Mouse (Mus musculus) intestine, postnatal 0 days (tissue): ENCODE data around the gene Rhpn2. TPM values are rescaled to one million over a fixed set of nuclear protein-coding genes. Genes with fewer than 3 reads are reported as not detected.

Experiments used
- ATAC-seq: fragments of 200-750 bp; cut with Nextera tagmentation; 2 replicates; pipeline ENCODE4 v1.8.0; 2017; ENCODE audit warnings: mild to moderate bottlenecking, moderate TSS enrichment, moderate library complexity
- H3K27ac ChIP-seq: fragments of 300-500 bp; sonication (generic); 2 replicates; pipeline ENCODE4 v1.5.1; 2014; ENCODE audit warnings: mild to moderate bottlenecking, low read depth, low read length, moderate library complexity
- H3K27me3 ChIP-seq: fragments of 300-500 bp; sonication (generic); replicated peaks from 2 replicates; pipeline ENCODE4 v1.6.1; 2014; ENCODE audit warnings: low read length, mixed read lengths; ENCODE audit not compliant: control insufficient read depth, insufficient read depth
- H3K36me3 ChIP-seq: fragments of 300-500 bp; sonication (generic); 2 replicates; pipeline ENCODE4 v1.6.1; 2014; ENCODE audit warnings: mild to moderate bottlenecking, moderate library complexity; ENCODE audit not compliant: control insufficient read depth, insufficient read depth
- H3K4me1 ChIP-seq: fragments of 300-500 bp; sonication (generic); replicated peaks from 2 replicates; pipeline ENCODE4 v1.6.1; 2014; ENCODE audit warnings: antibody characterized with exemption, low read length, mixed read lengths; ENCODE audit not compliant: control insufficient read depth, insufficient read depth
- H3K4me2 ChIP-seq: fragments of 300-500 bp; sonication (generic); replicated peaks from 2 replicates; pipeline ENCODE4 v1.6.1; 2014; ENCODE audit warnings: low read depth, mild to moderate bottlenecking, moderate library complexity
- H3K4me3 ChIP-seq: fragments of 300-500 bp; sonication (generic); 2 replicates; pipeline ENCODE4 v1.5.1; 2014; ENCODE audit warnings: low read depth, low read length
- H3K9ac ChIP-seq: fragments of 300-500 bp; sonication (generic); 2 replicates; pipeline ENCODE4 v1.6.1; 2014; ENCODE audit warnings: mild to moderate bottlenecking, low read depth, low read length
- H3K9me3 ChIP-seq: fragments of 300-500 bp; sonication (generic); 2 replicates; pipeline ENCODE4 v1.6.1; 2016; ENCODE audit warnings: mixed run types; ENCODE audit not compliant: control insufficient read depth
- CTCF ChIP-seq: sonication (generic); IDR thresholded peaks from 2 replicates; pipeline ENCODE4 v1.5.1; 2016; ENCODE audit warnings: low read depth, mild to moderate bottlenecking, control low read depth, antibody characterized with exemption, moderate library complexity
- WGBS: fragments of 180-500 bp; shearing (Covaris S2); extraction: QIAGEN DNeasy Blood & Tissue Kit; methylation state at CpG from one replicate; pipeline ENCODE4 v1.1.7; 2014; 5-methylcytosine and 5-hydroxymethylcytosine counted together
- polyA plus RNA-seq: library from polyadenylated mRNA; unstranded; fragments of >200 nt; fragmentation: Nextera tagmentation; extraction: Ambion mirVana; gene quantifications from 2 replicates; pipeline ENCODE4 v1.2.1, GENCODE M21; 2015

The Rhpn2 gene
- polyA plus RNA-seq, 1 experiment from 2014 or later = 63.3 TPM

DNA sequence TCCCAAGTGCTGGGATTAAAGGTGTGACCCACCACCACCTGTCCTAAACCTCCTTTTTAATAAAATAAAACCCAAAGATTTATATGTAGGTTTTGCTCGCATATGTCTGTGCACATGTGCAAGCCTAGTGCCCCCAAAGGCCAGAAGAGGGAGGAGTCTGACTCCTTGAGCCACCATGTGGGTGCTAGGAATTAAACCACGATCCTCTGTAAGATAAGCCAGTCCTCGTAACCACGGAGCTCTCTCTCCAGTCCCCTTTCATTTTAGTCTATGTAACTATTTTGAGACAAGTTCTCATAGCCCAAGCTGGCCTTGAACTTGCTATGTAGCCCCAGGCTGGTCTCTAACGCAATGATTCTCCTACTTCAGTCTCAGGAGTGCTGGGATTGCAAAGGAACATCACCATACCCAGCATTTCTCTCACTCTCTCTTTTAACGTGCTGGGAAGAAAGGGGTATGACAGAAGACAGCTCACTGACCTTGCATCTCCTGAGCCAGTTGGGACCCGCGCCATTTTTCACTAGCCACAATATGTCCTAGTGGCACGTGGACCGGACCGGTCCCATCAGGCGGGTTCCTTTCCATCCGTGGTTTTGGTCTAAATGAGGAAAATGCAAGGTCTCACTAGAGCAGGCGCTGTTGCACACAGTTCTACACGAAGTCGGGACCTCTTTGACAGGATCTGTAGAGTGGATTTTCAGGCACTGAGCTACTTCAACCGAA, 61.9 kb downstream of the Rhpn2 start:
- Histone ChIP-seq H3K9ac (peak overlapping the region; percentile 50), H3K4me1 (no peaks in the 10 kb centered on the region), H3K27ac (peak overlapping the region; percentile 58; the same call in 1 of the 2 replicates), H3K4me2 (peak overlapping the region; percentile 71), H3K4me3 (peak overlapping the region; percentile 77), H3K9me3 (no peaks in the 10 kb centered on the region), H3K27me3 (no peaks in the 10 kb centered on the region), H3K36me3 (peaks cover 38% of the 10 kb centered on the region)
- TF ChIP-seq CTCF = no peak
- WGBS = 5% methylated on average over 17 of the region's 17 CpGs
- ATAC-seq = 0 out of 2 replicates have a peak, but pooled peaks have one; percentile 11

DNA sequence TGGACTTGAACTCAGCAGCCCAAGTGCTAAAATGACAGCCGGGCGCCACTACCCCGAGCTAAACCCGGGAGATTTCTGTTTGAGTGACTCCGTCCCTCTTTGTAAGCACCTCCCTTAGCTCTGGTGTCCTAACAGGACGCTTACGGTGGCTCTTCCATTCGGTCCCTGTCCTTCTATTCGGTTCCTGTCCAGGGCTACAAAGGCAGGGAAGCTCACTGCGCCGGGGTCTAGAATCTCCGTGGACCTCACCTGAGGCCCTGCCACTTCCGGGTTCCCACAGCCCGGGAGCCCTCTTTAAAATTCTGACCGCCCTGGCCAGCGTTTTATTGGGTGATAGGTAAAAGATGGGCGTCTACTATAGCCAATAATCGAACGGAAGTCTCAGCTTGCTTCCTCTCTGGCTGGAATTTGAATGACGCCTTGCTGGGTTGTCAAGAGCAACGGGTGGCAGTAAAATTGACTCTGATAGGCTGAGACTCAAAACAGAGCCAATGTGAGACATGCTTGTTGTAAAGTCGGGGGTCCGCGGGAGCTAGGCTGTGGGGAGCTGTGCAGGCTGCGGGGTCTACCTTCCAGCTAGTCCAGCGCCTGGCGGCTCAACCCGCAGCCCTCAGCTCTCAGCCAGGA, 62.7 kb downstream of the Rhpn2 start, which contains the start of the genes Faap24 and Cep89:
Gene Faap24 (minus strand): TSS at position 295 of the 627 bp plus-strand sequence.
Gene Cep89 (plus strand): TSS at position 494 of the 627 bp plus-strand sequence.
- under 1% methylated on average over 28 of the region's 28 CpGs for WGBS
- TF ChIP-seq CTCF = no peak

DNA sequence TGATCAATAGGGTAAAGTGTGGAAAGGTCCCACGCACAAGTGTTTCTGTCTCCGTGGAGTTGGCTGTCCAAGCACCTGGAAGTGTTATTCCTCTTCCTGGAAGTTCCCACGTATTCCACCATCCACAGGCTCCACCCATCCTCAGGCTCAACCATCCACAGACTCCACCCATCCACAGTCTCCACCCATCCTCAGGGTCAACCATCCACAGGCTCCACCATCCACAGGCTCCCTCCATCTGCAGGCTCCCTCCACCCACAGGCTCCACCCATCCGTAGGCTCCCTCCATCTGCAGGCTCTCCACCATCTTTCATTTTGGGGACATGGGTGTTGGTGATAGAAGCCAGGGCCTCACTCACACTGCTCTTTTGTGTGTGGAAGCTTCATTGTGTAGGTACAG, 67.2 kb downstream of the Rhpn2 start:
- H3K4me1 ChIP-seq = no peaks in the 10 kb centered on the region
- H3K9me3 ChIP-seq = no peaks in the 10 kb centered on the region
- 82% methylated on average over 4 of the region's 4 CpGs for WGBS
- no peak for TF ChIP-seq CTCF
- H3K4me2 ChIP-seq = no peak overlapping the region
- H3K9ac ChIP-seq = no peak overlapping the region
- no peak overlapping the region for H3K27ac ChIP-seq
- H3K4me3 ChIP-seq = no peak overlapping the region
- no peaks in the 10 kb centered on the region for H3K27me3 ChIP-seq
- peaks cover 44% of the 10 kb centered on the region for H3K36me3 ChIP-seq
- no peak for ATAC-seq

More for the DNA sequence above, 62.7 kb downstream of the Rhpn2 start, which contains the start of the genes Faap24 and Cep89:
- no peaks in the 10 kb centered on the region for H3K4me1 ChIP-seq
- no peaks in the 10 kb centered on the region for H3K9me3 ChIP-seq
- H3K9ac ChIP-seq = peak within 1 kb of the TSS; percentile 63
- peaks cover 39% of the 10 kb centered on the region for H3K36me3 ChIP-seq
- H3K4me3 ChIP-seq = peak within 1 kb of the TSS; percentile 77
- peak within 1 kb of the TSS; percentile 58 for H3K27ac ChIP-seq
- ATAC-seq = peak; percentile 94
- H3K4me2 ChIP-seq = peak within 1 kb of the TSS; percentile 79
- H3K27me3 ChIP-seq = no peaks in the 10 kb centered on the region

DNA sequence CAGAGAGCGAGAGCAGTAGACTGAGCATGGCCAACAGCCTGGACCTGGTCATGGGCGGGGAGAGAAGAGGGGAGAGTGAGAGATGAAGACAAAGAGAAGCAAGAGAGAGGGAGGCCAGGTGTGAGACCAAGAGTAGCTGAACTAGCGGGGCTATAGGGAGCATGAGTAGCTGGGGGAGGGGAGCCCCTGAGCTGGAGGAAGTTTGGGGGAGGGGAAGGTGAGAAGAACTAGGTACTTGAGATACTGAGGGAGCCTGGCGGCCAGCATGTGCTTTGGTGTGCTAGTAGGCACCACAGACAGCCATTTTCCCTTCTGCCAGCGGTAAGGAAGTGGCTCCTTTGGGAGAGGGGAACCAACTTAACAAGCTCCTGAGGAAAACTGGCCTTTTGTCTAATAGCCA, 81.3 kb downstream of the Rhpn2 start:
- H3K4me3 ChIP-seq = no peak overlapping the region
- H3K36me3 ChIP-seq = peaks cover 43% of the 10 kb centered on the region
- TF ChIP-seq CTCF = no peak
- H3K4me2 ChIP-seq = no peak overlapping the region
- H3K27me3 ChIP-seq = no peaks in the 10 kb centered on the region
- H3K9ac ChIP-seq = no peak overlapping the region
- no peak for ATAC-seq
- no peaks in the 10 kb centered on the region for H3K9me3 ChIP-seq
- 75% methylated on average over 5 of the region's 5 CpGs for WGBS
- no peaks in the 10 kb centered on the region; the same call in 1 of the 2 replicates for H3K4me1 ChIP-seq
- H3K27ac ChIP-seq = peak overlapping the region; percentile 74

DNA sequence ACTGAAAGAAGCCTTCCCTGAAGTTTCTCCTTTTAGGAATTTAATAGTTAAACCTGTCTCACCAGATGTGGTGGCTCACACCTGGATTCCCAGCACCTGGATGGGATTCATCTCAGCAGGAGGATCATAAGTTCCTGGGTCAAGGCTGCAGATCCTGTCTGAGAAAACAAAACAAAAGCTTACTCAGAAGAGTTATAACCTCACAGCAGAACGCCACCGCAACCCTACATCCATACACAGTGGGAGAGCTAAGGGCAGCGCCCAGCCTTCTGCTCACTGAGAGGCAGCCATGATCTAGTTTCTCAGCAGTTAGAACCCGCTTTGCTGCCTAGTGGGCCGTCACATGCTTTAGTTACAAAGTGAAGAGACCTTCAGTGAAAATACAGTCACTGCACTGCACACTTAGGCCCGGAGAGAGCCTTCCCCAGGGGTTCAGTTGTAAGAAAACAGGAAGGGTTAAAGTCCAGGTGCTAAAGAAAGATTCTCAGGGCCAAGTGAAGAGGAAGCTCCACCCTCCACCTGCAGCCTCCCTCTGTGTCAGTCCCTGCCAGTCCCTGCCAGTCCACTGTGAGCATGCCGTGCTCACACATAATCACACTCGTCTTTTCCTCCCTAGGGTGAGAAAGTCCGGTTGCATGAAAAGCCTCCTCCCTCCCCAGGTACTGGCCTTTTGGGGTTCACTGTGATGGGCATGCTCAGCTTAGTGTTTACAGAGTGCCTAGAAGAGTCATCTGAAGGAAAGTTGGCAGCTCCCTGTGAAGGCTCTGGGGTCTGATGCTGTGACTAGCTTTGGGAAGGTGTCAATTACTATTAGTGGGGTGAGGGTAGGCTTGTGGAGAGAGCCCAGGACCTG, 82.1 kb downstream of the Rhpn2 start:
- no peak for TF ChIP-seq CTCF
- Histone ChIP-seq H3K4me1 (no peaks in the 10 kb centered on the region; the same call in 1 of the 2 replicates), H3K27ac (peak overlapping the region; percentile 74), H3K9me3 (no peaks in the 10 kb centered on the region), H3K4me3 (peak overlapping the region; percentile 9; the same call in 1 of the 2 replicates), H3K9ac (no peak overlapping the region), H3K36me3 (peaks cover 43% of the 10 kb centered on the region), H3K4me2 (peak overlapping the region; percentile 48), H3K27me3 (no peaks in the 10 kb centered on the region)
- peak; percentile 91 for ATAC-seq
- 35% methylated on average over 9 of the region's 9 CpGs for WGBS
